Mouse (Mus musculus) neural tube, postnatal 0 days (tissue): ENCODE data around the gene Il12rb1. TPM values are rescaled to one million over a fixed set of nuclear protein-coding genes. Genes with fewer than 3 reads are reported as not detected.

ENCODE experiments used
- microRNA-seq: library from miRNA; unstranded; fragments of <30 nt; microRNA quantifications from one replicate; pipeline ENCODE4, GENCODE M21; 2016
- polyA plus RNA-seq: library from polyadenylated mRNA; unstranded; fragments of >200 nt; fragmentation: Nextera tagmentation; extraction: Ambion mirVana; gene quantifications from 2 replicates; pipeline ENCODE4 v1.2.1, GENCODE M21; 2015

Il12rb1 gene
- 0.09 and 0.14 TPM in 2 replicates for polyA plus RNA-seq

GRCm38 (mm10) chr8:70808239-70808638, at the start of gene Il12rb1:
Il12rb1 (plus strand) TSS chr8:70808449.

GRCm38 (mm10) chr8:70760775-70761406, 47.4 kb upstream of the Il12rb1 start, which contains the start of gene Mpv17l2:
Mpv17l2 (minus strand) TSS chr8:70760946.

GRCm38 (mm10) chr8:70776496-70777444, 31.5 kb upstream of the Il12rb1 start, which contains the start of gene Pik3r2:
Pik3r2 (minus strand) TSS chr8:70776713.

GRCm38 (mm10) chr8:70804481-70805206, 3.6 kb upstream of the Il12rb1 start, which contains the start of gene Mast3:
Mast3 (minus strand) TSS chr8:70805054.

GRCm38 (mm10) chr8:70839408-70840351, 31.4 kb downstream of the Il12rb1 start, which contains the start of gene Arrdc2:
Arrdc2 (minus strand) TSS chr8:70839720.

GRCm38 (mm10) chr8:70862824-70863641, 54.8 kb downstream of the Il12rb1 start, which contains the start of gene Kcnn1:
Kcnn1 (minus strand) TSS chr8:70863258.

Small RNA genes lying within 50 kb of the gene (microRNA-seq; reads per million reads assigned to microRNA genes)
- gene Mir7240: 0.87 reads per million

Other genes starting within 250 kb of the Il12rb1 start
- 113 TPM in 2 replicates for gene Isyna1, start 214.1 kb upstream of the Il12rb1 start, polyA plus RNA-seq
- 221 and 251 TPM in 2 replicates for gene Ssbp4, start 199.6 kb upstream of the Il12rb1 start, polyA plus RNA-seq
- gene Lrrc25, start 192.3 kb upstream of the Il12rb1 start, polyA plus RNA-seq: 2.3 and 2.5 TPM in 2 replicates
- gene Gdf15, start 176.0 kb upstream of the Il12rb1 start, polyA plus RNA-seq: 0.55 and 0.79 TPM in 2 replicates
- gene Pgpep1, start 148.1 kb upstream of the Il12rb1 start, polyA plus RNA-seq: 72.8 and 79.8 TPM in 2 replicates
- 194 and 204 TPM in 2 replicates for gene Lsm4, start 135.2 kb upstream of the Il12rb1 start, polyA plus RNA-seq
- 107 and 140 TPM in 2 replicates for gene Jund, start 109.5 kb upstream of the Il12rb1 start, polyA plus RNA-seq
- gene Iqcn, start 105.0 kb upstream of the Il12rb1 start, polyA plus RNA-seq: 0.03 TPM in 1 of 2 replicates, not detected in the other
- not detected in 2 replicates for gene Gm3336, start 89.9 kb upstream of the Il12rb1 start, polyA plus RNA-seq
- gene Pde4c, start 84.7 kb upstream of the Il12rb1 start, polyA plus RNA-seq: 0.12 and 0.14 TPM in 2 replicates
- 832 and 885 TPM in 2 replicates for gene Rab3a, start 53.8 kb upstream of the Il12rb1 start, polyA plus RNA-seq
- gene Mpv17l2, start 47.5 kb upstream of the Il12rb1 start, polyA plus RNA-seq: 50.0 and 53.0 TPM in 2 replicates
- 81.0 and 96.3 TPM in 2 replicates for gene Pik3r2, start 31.7 kb upstream of the Il12rb1 start, polyA plus RNA-seq
- gene Mast3, start 3.4 kb upstream of the Il12rb1 start, polyA plus RNA-seq: 18.3 and 21.3 TPM in 2 replicates
- 5.3 and 5.8 TPM in 2 replicates for gene Arrdc2, start 31.3 kb downstream of the Il12rb1 start, polyA plus RNA-seq
- 9.4 and 10.1 TPM in 2 replicates for gene Kcnn1, start 54.8 kb downstream of the Il12rb1 start, polyA plus RNA-seq
- gene Ccdc124, start 65.5 kb downstream of the Il12rb1 start, polyA plus RNA-seq: 134 and 163 TPM in 2 replicates
- 5.6 and 5.9 TPM in 2 replicates for gene Slc5a5, start 84.3 kb downstream of the Il12rb1 start, polyA plus RNA-seq
- gene Rpl18a, start 89.0 kb downstream of the Il12rb1 start, polyA plus RNA-seq: 2,423 and 2,642 TPM in 2 replicates
- gene Map1s, start 97.5 kb downstream of the Il12rb1 start, polyA plus RNA-seq: 49.9 and 57.3 TPM in 2 replicates